Mouse (Mus musculus) hindlimb bud, embryonic 11.5 days (tissue): ENCODE measurements around the gene Ddx17.

Source experiments
- DNase-seq: peaks from one replicate; pipeline ENCODE4 v3.0.0-alpha.2; 2012; ENCODE audit warnings: low read depth, low spot score; ENCODE audit errors: extremely low spot score

Ddx17 gene

DNA sequence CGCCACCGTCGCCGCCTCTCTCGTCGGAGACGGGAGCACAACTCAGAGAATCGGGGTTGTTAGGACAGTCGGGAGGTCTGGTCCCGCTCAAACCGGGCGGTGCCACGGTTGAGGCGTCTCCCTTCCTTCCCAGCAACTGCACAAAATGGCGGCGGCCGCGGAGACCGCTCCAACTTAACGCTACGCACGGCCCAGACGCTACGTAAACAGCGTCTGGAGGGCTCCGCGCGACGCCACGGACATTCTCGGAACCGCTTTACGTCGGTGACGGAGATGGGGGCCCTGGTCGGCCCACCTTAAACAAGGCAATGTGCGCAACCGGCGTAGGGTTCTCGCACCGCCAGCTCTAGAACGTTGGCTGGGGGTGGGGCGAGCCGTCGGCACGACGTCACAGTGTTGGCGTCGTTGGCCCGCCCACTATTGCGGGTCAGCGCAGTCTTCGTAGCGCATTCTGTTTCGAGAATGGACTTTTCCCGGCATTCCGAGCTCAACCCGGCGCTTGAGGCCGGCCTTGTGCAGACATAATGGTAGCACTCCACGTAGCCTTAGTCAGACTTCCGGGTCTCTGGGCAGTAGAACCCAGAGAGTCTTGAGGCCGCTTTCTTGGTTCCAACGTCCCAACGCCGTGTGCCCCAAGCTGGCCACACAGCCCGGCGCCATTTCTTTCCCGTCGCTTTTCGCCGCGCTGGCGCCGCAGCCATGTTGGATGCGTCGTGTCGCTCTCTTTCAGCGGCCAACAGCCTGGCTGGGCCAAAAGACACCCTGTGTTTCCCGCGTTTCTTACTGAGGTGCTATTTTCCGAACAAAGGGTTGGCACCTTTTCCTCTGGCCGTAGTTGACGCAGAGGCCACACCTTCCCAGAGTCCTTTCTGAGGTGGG, at the start of gene Ddx17:
Gene Ddx17, minus strand, starts transcription at position 332 of the 879 bp plus-strand sequence.
- peak; percentile 96 for DNase-seq

DNA sequence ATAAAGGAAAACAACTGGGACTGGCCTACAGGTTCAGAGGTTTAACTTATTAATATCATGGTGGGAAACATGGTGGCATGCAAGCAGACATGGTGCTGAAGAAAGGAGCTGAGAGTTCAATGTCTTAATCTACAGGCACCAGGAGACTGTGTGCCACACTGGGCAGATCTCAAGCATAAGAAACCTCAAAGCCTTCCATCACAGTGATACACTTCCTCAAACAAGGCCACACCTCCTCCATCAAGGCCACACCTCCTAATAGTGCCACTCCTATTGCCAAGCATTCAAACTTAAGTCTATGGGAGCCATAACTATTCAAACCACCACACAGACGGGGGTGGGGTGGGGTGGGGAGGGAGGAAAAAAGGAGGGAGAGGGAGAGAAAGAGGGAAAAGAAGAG, 35.0 kb upstream of the Ddx17 start:
- DNase-seq, result no peak

DNA sequence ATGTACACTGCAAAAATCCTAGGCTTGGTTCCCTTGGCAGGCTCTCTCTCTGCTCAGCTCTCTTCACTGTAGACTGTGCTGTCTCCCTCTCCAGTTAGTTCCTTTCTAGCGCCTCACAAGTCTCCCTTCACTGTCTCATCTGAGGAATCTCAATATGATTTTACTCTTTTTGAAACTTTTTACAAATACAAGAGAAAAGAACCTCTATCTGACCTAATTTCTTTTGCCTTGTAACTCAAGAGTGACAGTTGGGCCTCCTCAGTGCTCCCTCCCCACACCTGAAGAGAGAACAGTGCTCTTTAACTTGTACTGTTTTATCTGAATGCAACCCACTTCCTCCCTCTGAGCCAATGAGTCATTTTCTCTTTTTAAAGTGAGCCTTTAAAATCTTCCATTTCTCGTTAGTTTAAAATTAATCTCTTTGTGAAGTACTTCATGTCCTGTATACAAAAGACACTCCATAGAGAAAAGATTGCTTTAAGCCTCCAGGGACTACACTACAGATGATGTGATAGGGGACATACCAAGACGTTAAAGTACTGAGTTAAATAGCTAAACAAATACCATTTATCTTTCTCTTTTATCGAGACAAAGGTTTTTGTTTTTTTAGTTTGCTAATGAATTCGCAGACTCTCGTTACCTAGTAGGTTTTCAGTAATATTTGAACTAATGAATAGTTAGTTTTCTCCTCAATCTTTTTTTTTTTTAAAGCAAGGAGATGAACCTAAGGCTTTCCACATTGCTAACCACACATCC, 31.3 kb upstream of the Ddx17 start:
- DNase-seq, result no peak

DNA sequence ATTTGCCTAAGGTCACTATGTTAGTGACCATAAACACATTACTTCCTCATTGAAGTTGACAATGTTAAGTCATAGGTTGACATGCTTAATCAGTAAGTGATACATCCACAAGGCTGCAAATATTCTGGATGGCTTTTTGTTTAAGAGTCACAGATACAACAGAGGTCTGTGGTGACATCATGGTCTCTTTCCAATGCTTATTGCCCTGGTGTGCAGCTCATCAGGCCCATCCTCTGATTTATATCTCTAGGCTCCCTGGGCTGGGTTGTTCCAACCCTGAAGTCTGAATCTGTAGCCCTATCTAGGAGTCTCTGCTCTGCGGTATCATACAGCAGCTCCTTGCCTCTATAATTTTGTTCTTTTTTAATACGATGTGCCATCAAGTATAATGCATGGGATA, 30.4 kb upstream of the Ddx17 start:
- no peak for DNase-seq

DNA sequence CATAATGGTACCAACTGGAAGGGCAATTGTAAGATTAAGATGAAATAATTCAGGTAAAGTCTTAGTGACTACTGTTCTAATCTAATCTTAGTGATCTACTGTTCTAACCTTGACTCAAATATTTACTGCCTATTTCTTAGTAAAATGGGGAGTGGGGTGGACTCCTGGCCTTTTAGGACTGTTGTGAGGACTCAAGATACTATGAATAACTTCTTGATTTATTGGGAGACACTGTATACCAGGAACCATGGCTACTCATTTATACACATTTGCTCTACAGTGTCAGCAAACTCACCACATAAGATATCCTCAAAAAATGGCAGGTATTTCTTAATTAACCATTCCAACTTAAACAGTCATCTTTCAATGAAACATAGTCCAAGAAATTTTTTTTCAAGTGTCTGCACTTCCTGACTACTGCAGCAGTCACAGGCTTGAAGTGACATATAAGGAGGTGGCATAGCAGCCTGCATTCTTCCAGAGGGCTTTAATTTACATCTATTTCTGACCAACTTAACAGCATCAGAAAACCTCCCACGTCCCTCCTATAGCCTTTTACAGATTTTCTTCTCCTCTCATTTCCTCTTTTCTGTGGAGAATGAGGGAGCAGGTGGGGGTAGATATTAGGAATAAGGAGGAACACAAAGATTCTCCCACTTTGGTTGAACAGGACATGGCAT, 29.1 kb upstream of the Ddx17 start:
- DNase-seq, result no peak

DNA sequence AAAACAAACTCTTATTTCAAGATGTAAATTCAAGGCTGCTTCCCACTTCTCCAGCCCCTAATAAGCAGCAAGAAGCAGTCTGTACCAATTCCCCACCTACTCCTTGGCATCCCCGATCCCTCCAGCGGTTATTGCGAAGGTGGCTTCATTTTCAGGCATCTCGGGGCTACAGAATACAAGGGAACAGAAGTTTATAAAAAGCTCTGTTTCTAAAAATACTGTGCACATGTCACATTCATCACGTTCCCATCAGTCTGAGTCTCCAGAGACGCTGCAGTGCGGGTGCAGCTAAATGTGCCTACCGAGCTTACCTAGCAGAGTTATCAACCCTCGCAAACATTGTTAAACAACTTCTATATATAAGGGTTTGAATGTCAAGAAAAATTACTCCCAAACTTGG, 15.9 kb upstream of the Ddx17 start:
- DNase-seq, result no peak

DNA sequence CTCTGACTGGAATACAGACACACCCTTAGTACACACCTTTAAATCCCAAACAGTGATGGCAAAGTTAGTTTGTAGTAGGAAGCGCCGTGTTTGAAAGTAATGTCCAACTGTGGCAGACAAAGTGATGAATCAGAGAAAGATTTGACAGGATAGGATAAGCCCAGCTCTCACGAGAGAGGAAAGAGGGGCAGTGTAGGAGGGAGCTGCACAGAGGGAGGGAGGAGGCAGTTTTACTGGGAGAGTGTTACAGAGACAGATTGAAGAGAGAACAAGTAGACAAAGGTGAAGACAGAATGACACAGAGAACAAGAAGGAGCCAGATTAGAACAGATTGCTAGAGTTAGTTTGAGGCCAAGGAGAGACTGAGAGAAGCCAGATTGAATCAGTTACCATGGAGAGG, 13.1 kb upstream of the Ddx17 start:
- no peak for DNase-seq

DNA sequence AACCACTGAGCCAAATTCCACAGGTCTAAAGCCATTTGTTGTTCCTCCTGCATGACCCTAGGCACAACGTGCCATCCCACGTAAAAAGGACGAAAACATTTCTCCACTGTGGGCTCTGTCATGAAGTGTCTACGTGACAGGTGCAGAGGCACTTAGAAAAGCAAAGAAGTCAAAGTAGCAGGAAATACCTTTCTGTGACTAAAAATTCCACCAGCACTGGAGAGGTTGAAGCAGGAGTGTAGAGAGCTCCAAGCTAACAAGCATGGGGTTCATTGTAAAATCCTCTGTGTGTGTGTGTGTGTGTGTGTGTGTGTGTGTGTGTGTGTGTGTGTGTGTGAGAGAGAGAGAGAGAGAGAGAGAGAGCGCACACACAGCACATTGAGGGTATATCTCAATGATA, 6.0 kb upstream of the Ddx17 start:
- DNase-seq, result no peak

DNA sequence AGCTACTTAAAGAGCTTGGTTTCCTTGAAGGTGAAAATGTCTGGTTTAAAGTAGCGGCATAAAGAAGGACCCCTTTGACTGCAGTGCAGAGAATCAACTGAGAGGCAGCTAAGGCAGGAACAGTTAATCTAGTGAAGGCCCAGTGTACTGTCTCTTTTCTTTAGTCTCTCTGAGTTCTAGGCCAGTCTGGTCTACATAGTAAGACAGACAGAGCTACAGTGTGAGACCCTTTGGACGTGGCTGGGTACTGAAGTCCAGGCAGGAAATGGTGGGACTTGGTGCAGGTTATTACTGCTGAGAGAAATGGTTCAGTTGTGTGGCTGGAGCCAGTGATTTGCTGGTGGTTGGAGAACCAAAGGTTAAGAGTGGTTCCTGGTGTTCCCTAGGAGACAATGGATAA, 1.7 kb upstream of the Ddx17 start:
- no peak for DNase-seq

DNA sequence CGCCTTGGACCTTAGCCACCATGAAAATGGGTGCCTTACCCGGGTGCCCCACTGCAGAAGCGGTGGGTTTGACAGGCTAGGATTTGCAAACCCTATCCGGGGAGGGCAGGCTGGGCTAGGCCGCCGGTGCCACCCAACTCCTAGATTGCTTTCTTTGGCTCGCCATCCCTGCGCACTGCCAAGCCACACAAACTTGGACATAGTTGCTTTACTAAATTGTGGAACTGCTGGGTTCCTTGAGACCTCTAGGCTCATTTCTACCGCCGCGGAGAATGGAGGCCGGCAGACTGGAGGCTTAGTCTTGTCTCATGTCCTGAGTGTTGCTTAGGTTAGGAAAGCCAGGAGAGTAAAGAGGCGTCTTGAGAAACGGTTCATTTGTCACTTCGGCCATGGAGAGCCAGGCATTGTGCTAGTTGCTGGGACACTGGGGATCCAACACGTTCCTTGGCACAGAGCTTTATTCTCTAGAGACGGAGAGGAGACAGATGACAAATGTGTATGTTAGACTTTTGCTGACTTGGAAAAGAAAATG, 814 bp upstream of the Ddx17 start:
- DNase-seq, result no peak

DNA sequence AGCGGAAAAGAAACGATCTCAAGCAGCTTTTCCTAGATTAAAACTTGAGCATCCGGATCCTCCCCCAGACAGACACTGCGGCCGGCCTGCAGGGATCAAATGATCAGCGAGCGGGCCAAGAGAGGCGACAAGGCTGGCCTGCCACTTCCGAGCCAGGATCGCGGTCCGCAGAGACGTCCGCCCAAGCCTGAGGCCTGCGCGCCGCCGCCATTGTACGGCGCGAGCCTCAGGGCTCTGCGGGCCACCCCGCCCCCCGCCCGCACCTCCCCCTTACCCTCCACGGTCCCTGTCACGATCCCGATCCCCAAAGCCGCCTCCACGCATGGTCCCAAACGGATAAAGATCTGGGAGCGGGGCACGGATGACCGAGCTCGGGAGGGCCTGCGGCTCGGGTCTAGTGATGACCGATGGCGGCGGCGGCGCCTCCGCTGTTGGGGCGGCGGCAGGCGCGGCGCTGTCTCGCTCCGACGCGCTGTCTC, 581 bp downstream of the Ddx17 start:
- no peak for DNase-seq

DNA sequence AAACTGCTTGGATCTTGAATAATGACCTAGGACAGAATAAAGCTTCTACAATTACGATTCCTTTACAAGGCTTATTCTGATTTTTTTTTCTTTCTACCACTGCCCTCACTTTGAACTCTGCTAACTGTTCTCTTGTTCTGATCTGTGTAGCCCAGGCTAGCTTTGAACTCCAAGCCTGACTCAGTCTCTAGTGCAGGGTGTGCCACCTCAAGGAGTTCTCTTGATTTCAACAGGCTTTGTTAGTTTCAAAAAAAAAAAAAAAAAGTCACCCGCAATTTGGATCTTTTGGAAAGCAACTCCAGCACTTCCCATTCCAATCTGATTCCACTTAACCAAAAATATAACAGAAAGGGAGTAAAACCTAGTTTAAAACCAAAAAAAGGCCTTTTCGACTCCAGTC, 1.0 kb downstream of the Ddx17 start:
- DNase-seq, result no peak

DNA sequence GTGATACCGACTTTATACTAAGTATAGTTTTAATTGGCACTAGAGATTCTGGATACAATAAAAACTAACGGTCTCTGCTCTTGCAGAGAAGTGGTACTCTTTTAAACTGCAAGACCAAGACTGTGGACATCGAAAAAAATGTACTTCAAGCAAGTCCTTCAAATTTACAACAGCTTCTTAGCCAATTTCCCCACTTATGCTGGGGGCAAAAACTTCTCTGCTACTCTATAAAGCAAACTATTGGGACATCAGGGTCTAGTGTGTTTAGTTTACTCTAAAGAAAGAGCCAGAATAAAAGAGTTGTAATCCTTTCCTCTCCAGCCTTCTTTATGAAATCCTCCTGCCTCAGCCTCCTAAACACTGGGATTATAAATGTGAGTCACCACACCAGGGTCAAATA, 2.6 kb downstream of the Ddx17 start:
- no peak for DNase-seq

DNA sequence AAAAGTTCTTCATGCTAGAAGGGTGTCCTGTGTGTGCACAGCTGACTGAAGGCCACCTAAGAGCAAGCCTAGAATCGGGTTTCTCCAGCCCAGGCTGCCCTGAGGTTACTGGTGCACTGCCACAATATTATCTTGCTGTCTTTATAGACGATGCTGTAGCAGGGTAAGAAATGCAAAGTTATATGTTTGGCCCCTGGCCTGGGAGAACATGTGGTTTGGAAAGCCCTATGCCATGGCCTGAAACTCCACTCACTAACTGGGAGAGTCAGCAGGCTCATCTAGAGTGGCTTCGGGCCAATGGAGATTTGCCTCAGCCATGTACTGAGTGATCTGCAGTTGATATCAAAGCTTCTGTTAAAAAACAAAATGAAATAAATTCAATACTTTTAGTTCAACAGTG, 12.7 kb downstream of the Ddx17 start:
- no peak for DNase-seq

DNA sequence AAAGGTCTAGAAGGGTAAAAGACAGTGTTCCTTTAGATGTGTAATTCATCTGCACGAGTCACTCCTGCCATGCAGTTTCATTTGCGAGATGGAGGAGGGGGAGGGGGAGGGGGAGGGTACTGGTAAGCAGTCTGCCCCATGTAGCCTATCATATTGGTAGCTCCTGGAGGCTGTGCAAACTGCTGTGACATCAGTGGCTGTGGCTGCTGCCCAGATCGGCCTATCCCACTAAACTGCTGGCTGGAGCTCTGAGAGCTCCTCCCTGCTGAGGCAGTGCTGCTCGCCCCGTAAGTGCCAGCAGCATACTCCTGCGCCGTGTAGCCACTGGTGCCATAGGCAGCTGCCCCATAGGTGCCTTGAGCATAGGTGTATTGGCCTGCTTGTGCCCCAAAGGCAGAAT, 16.6 kb downstream of the Ddx17 start:
- no peak for DNase-seq

DNA sequence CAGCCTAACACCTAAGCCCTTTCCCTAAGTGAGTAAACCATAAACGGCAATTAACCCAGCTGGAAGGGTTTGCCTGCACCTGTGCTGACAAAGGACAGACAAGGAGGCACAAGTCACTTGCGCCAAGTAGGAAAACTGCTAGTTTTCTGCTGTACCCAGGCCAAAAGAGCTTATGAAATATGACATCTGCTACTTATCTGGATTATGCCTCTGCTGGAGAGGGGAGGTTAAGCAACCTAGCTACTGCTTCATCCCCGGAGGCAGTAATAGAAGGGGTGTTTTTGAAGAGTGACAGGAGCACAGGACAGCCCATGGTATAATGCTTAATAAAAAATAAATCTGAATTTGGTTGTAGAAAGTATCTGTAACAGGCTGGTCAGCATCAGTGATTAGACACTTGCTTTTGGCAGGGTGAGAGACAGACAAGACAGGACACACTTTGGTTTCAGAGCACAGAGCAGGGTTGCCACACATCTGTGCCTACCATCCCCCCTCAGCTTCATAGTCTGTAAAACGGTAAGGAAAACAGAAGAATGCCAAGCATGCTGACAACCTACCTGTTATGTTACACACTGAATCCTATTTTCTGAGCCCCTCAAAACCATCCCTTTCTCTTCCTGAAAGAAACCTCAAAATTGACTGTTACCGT, 18.4 kb downstream of the Ddx17 start:
- no peak for DNase-seq

DNA sequence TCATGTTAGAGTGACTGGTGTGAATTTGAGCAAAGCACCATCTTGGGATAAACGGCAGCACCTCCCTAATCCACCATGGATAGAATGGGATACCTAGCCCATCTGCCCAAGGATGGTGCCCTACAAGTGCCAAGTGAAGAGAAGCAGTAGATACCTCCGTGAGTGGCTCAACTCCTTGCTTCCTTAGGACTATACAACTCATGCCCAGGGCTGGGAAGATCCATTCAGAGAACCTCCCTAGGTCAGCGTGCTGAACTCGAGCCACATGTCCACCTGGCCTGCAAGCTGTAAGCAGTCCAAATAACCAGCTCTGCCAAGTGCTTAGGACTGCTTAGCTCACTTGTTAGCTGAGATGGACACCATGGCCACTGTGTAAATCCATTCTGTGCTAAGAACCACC, 19.3 kb downstream of the Ddx17 start:
- DNase-seq, result no peak

DNA sequence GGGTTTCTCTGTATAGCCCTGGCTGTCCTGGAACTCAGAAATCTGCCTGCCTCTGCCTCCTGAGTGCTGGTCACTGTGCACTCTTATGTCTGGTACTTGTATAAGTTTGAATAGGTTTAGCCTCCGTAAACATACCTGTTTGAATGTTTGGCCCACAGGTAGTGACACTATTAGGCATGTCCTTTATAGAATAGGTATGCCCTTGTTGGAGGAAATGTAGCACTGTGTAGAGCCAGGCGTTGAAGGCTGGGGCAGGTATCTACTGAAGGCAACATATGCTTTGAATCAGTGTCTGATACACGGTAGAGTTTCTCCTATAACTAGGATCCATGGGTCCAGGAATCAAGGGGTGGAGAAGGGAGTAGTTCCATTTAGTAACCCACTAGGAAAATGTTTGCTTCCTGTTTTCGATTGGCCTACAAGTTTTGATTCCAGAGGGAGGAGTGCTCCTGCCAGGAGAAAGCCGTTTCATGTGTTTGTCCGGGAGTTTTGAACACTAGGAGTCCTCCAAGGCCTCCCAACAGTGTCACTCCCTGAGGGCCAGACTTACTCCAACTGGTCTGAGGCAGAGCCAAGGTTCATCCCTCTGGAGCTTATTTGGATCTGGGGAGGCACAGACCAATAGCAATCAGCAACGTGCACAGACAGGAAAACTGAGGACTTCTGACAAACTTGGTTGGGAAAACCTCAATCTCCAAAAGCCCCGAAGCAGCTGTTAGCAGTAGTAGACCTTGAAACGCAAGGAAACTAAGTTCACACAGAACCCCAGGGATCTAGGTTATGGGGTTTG, 20.4 kb downstream of the Ddx17 start:
- DNase-seq, result no peak

DNA sequence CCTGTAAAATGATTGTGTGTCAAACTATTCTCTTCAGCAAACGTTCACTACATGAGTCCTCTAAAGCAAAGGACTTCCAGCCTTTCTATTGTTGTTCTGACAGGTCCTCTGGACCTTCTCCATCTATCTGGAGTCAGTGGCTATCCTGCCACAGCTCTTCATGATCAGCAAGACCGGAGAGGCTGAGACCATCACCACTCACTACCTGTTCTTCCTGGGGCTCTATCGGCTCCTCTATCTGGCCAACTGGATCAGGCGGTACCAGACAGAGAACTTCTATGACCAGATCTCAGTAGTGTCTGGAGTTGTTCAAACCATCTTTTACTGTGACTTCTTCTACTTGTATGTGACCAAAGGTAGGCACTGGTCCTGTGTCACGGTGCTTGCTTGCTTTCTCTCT, 21.0 kb downstream of the Ddx17 start:
- no peak for DNase-seq
